Mouse (Mus musculus) ES-E14 (cell line): Measurements from ENCODE around the gene Cacng3.

Experiments
- MAFK ChIP-seq: IDR thresholded peaks from 2 replicates; pipeline ENCODE4 v1.6.1; 2014; ENCODE audit warnings: mild to moderate bottlenecking, low read depth, low read length, inconsistent platforms; ENCODE audit not compliant: insufficient read depth
- ZC3H11A ChIP-seq: IDR thresholded peaks from 2 replicates; pipeline ENCODE4 v1.6.1; 2012; ENCODE audit warnings: low read depth, mild to moderate bottlenecking, inconsistent platforms, low read length, borderline replicate concordance
- ZNF384 ChIP-seq: IDR thresholded peaks from 2 replicates; pipeline ENCODE4 v1.6.1; 2012; ENCODE audit warnings: low read depth, low read length, inconsistent platforms

DNA sequence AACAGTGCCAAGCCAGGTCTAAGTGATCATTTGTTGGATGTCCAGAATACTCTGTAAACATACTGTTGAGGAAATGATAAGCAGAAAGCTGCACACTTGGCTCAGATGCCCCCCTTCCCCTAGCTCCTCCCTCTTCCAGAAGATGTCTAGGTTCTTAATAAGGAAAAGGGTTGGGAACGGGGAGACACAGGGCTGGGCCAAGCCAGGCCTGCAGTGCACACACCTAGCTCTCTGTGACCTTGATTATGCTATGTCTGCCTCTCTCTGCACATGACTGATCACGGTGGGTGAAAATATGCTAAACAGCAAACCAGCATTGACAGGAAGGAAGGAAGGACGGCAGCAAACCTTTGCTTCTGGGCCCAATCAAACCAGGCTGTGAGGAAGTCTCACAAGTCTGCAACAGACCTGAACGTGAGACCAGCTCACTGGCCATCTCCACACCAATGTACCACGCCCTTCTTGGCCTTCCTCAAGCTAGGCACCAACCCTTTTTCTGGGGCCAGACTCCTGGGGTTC, 53.1 kb downstream of the Cacng3 start:
- no peak for TF ChIP-seq MAFK
- no peak for TF ChIP-seq ZNF384
- no peak for TF ChIP-seq ZC3H11A
